Mouse (Mus musculus): ENCODE measurements around the gene Fyn.

GRCm38 (mm10) chr10:39612989-39613831, 244.6 kb downstream of the Fyn start:
- TF ChIP-seq CTCF (conservative IDR thresholded peaks at IDR 0.05 in 1 of 2, IDR thresholded peaks at IDR 0.05 in 1 of 2; ENCODE audit: low read depth in 2 of 2, low read length in 2 of 2) (no peak), POLR2A (IDR thresholded peaks at IDR 0.05; ENCODE audit: low read depth, low read length) (peak; percentile 85), ZNF384 (IDR thresholded peaks at IDR 0.05; ENCODE audit: low read depth, low read length) (no peak), SIN3A (IDR thresholded peaks at IDR 0.05; ENCODE audit: low read length) (peak; percentile 80), NELFE (IDR thresholded peaks at IDR 0.05; ENCODE audit: low read depth, low read length) (peak; percentile 87), EP300 (IDR thresholded peaks at IDR 0.05; ENCODE audit: low read length) (peak; percentile 51), USF2 (conservative IDR thresholded peaks at IDR 0.05; ENCODE audit: low read depth, low read length) (no peak), ELF1 (IDR thresholded peaks at IDR 0.05; ENCODE audit: low read depth, low read length) (peak; percentile 89), USF1 (IDR thresholded peaks at IDR 0.05; ENCODE audit: low read depth, low read length) (no peak), ZKSCAN1 (IDR thresholded peaks at IDR 0.05; ENCODE audit: borderline replicate concordance, low read depth, low read length) (no peak), SMC3 (IDR thresholded peaks at IDR 0.05; ENCODE audit: low read depth, low read length) (no peak)
